Mouse (Mus musculus) stomach, postnatal 0 days (tissue): Measurements from ENCODE around the gene Spata32. TPM values are rescaled to one million over a fixed set of nuclear protein-coding genes. Genes with fewer than 3 reads are reported as not detected.

Experiments
- ATAC-seq: fragments of 200-750 bp; cut with Nextera tagmentation; 2 replicates; pipeline ENCODE4 v1.8.0; 2017; ENCODE audit not compliant: low FRiP score, low TSS enrichment
- DNase-seq: peaks from one replicate; pipeline ENCODE4 v3.0.0-alpha.2; 2016; ENCODE audit warnings: low spot score
- H3K27ac ChIP-seq: fragments of 300-500 bp; sonication (generic); replicated peaks from 2 replicates; pipeline ENCODE4 v1.5.1; 2014; ENCODE audit warnings: mild to moderate bottlenecking, control low read depth
- H3K27me3 ChIP-seq: fragments of 300-500 bp; sonication (generic); 2 replicates; pipeline ENCODE4 v1.6.1; 2014; ENCODE audit warnings: low read length; ENCODE audit not compliant: control insufficient read depth, insufficient read depth
- H3K36me3 ChIP-seq: fragments of 300-500 bp; sonication (generic); 2 replicates; pipeline ENCODE4 v1.6.1; 2014; ENCODE audit warnings: low read length, mixed read lengths; ENCODE audit not compliant: control insufficient read depth, insufficient read depth
- H3K4me1 ChIP-seq: fragments of 300-500 bp; sonication (generic); replicated peaks from 2 replicates; pipeline ENCODE4 v1.6.1; 2014; ENCODE audit warnings: antibody characterized with exemption; ENCODE audit not compliant: control insufficient read depth, insufficient read depth
- H3K4me2 ChIP-seq: fragments of 300-500 bp; sonication (generic); replicated peaks from 2 replicates; pipeline ENCODE4 v1.6.1; 2014; ENCODE audit warnings: low read depth, mild to moderate bottlenecking, control low read depth, moderate library complexity
- H3K4me3 ChIP-seq: fragments of 300-500 bp; sonication (generic); 2 replicates; pipeline ENCODE4 v1.5.1; 2014; ENCODE audit warnings: low read depth, low read length, control low read depth
- H3K9ac ChIP-seq: fragments of 300-500 bp; sonication (generic); 2 replicates; pipeline ENCODE4 v1.6.1; 2014; ENCODE audit warnings: mild to moderate bottlenecking, low read length, control low read depth, mixed read lengths
- H3K9me3 ChIP-seq: fragments of 300-500 bp; sonication (generic); 2 replicates; pipeline ENCODE4 v1.6.1; 2016; ENCODE audit warnings: low read length; ENCODE audit not compliant: control insufficient read depth
- CTCF ChIP-seq: IDR thresholded peaks from 2 replicates; pipeline ENCODE4 v1.5.1; 2016; ENCODE audit warnings: antibody characterized with exemption, low read depth, mild to moderate bottlenecking, moderate library complexity
- EP300 ChIP-seq: optimal IDR thresholded peaks from 2 replicates; pipeline ENCODE3; 2016; ENCODE audit warnings: antibody characterized with exemption
- WGBS: fragments of 180-500 bp; shearing (Covaris S2); extraction: QIAGEN DNeasy Blood & Tissue Kit; methylation state at CpG from one replicate; pipeline ENCODE4 v1.1.7; 2014; 5-methylcytosine and 5-hydroxymethylcytosine counted together
- polyA plus RNA-seq: library from polyadenylated mRNA; unstranded; fragments of >200 nt; fragmentation: Nextera tagmentation; extraction: Ambion mirVana; gene quantifications from 2 replicates; pipeline ENCODE4 v1.2.1, GENCODE M21; 2015

Gene Spata32
- polyA plus RNA-seq, 1 experiment from 2014 or later, result not detected

- Histone ChIP-seq H3K36me3 (no peaks in the 10 kb centered on the region), H3K4me1 (peaks cover 14% of the 10 kb centered on the region), H3K27ac (peak overlapping the region; percentile 49; the same call in 1 of the 2 replicates), H3K4me2 (no peak overlapping the region), H3K9me3 (no peaks in the 10 kb centered on the region), H3K27me3 (no peaks in the 10 kb centered on the region), H3K9ac (no peak overlapping the region), H3K4me3 (no peak overlapping the region)
- TF ChIP-seq EP300, result no peak
- TF ChIP-seq CTCF, result no peak
- WGBS, result 52% methylated on average over 5 of the region's 5 CpGs
- no peak for DNase-seq
- ATAC-seq, result no peak
Measured at GRCm38 (mm10) chr11:103248837-103249236, 30.6 kb upstream of the Spata32 start.

- Histone ChIP-seq H3K27me3 (no peaks in the 10 kb centered on the region), H3K9me3 (no peaks in the 10 kb centered on the region), H3K9ac (no peak overlapping the region), H3K36me3 (no peaks in the 10 kb centered on the region), H3K4me1 (peaks cover 14% of the 10 kb centered on the region), H3K4me2 (no peak overlapping the region; the same call in 1 of the 2 replicates), H3K27ac (peak overlapping the region; percentile 56; the same call in 1 of the 2 replicates), H3K4me3 (no peak overlapping the region)
- 51% methylated on average over 11 of the region's 11 CpGs for WGBS
- DNase-seq, result peak; percentile 48
- TF ChIP-seq EP300 (no peak), CTCF (no peak)
- ATAC-seq, result peak; percentile 48; the same call in 1 of the 2 replicates
Measured at GRCm38 (mm10) chr11:103247504-103248177, 29.4 kb upstream of the Spata32 start.

- H3K4me2 ChIP-seq, result peak overlapping the region; percentile 8; the same call in 1 of the 2 replicates
- no peaks in the 10 kb centered on the region for H3K36me3 ChIP-seq
- 24% methylated on average over 4 of the region's 4 CpGs for WGBS
- ATAC-seq, result peak; percentile 45; the same call in 1 of the 2 replicates
- no peaks in the 10 kb centered on the region for H3K27me3 ChIP-seq
- H3K4me1 ChIP-seq, result peaks cover 14% of the 10 kb centered on the region
- TF ChIP-seq EP300, result no peak
- no peak for TF ChIP-seq CTCF
- H3K27ac ChIP-seq, result peak overlapping the region; percentile 79
- no peaks in the 10 kb centered on the region for H3K9me3 ChIP-seq
- DNase-seq, result no peak
- no peak overlapping the region; the same call in 1 of the 2 replicates for H3K9ac ChIP-seq
- H3K4me3 ChIP-seq, result no peak overlapping the region
Measured at GRCm38 (mm10) chr11:103246731-103247290, 28.6 kb upstream of the Spata32 start.

- H3K9me3 ChIP-seq, result no peaks in the 10 kb centered on the region
- no peak overlapping the region for H3K9ac ChIP-seq
- no peaks in the 10 kb centered on the region for H3K36me3 ChIP-seq
- no peak overlapping the region for H3K4me2 ChIP-seq
- no peak overlapping the region for H3K4me3 ChIP-seq
- ATAC-seq (peak; percentile 64), DNase-seq (peak; percentile 51)
- WGBS, result 43% methylated on average over 10 of the region's 10 CpGs
- H3K27me3 ChIP-seq, result no peaks in the 10 kb centered on the region
- H3K4me1 ChIP-seq, result peaks cover 14% of the 10 kb centered on the region
- TF ChIP-seq EP300 (no peak), CTCF (peak; percentile 27)
- H3K27ac ChIP-seq, result peak overlapping the region; percentile 79
Measured at GRCm38 (mm10) chr11:103246081-103246730, 28.0 kb upstream of the Spata32 start.

GRCm38 (mm10) chr11:103244856-103245255, 26.6 kb upstream of the Spata32 start:
- H3K36me3 ChIP-seq, result peaks cover 7% of the 10 kb centered on the region; the same call in 1 of the 2 replicates
- ATAC-seq (no peak), DNase-seq (no peak)
- no peak overlapping the region for H3K27ac ChIP-seq
- no peak overlapping the region for H3K4me2 ChIP-seq
- H3K4me1 ChIP-seq, result peaks cover 17% of the 10 kb centered on the region
- H3K9me3 ChIP-seq, result no peaks in the 10 kb centered on the region
- no peak for TF ChIP-seq EP300
- TF ChIP-seq CTCF, result no peak
- WGBS, result 71% methylated on average over 4 of the region's 4 CpGs
- H3K4me3 ChIP-seq, result no peak overlapping the region
- H3K27me3 ChIP-seq, result no peaks in the 10 kb centered on the region
- H3K9ac ChIP-seq, result no peak overlapping the region
